Mouse (Mus musculus) liver, embryonic 12.5 days (tissue): ENCODE data around the gene Cass4. TPM values are rescaled to one million over a fixed set of nuclear protein-coding genes. Genes with fewer than 3 reads are reported as not detected.
A peak's percentile ranks its signal among the peaks of the same experiment; 100 is the strongest.

Experiments
- ATAC-seq: fragments of 200-750 bp; cut with Nextera tagmentation; 2 replicates; pipeline ENCODE4 v1.8.0; 2017; ENCODE audit warnings: moderate number of reproducible peaks, mild to moderate bottlenecking, moderate library complexity
- H3K27ac ChIP-seq: fragments of 300-500 bp; sonication (generic); 2 replicates; pipeline ENCODE4 v1.5.1; 2016; ENCODE audit warnings: mild to moderate bottlenecking
- H3K27me3 ChIP-seq: fragments of 300-500 bp; sonication (generic); replicated peaks from 2 replicates; pipeline ENCODE4 v1.6.1; 2016; ENCODE audit warnings: mild to moderate bottlenecking, moderate library complexity
- H3K36me3 ChIP-seq: fragments of 300-500 bp; sonication (generic); 2 replicates; pipeline ENCODE4 v1.6.1; 2016; ENCODE audit warnings: mild to moderate bottlenecking, moderate library complexity
- H3K4me1 ChIP-seq: fragments of 300-500 bp; sonication (generic); 2 replicates; pipeline ENCODE4 v1.6.1; 2016
- H3K4me2 ChIP-seq: fragments of 300-500 bp; sonication (generic); 2 replicates; pipeline ENCODE4 v1.6.1; 2016; ENCODE audit warnings: mild to moderate bottlenecking, moderate library complexity
- H3K4me3 ChIP-seq: fragments of 300-500 bp; sonication (generic); 2 replicates; pipeline ENCODE4 v1.5.1; 2016; ENCODE audit warnings: mild to moderate bottlenecking, moderate library complexity
- H3K9ac ChIP-seq: fragments of 300-500 bp; sonication (generic); 2 replicates; pipeline ENCODE4 v1.6.1; 2016; ENCODE audit warnings: mild to moderate bottlenecking, moderate library complexity
- H3K9me3 ChIP-seq: fragments of 300-500 bp; sonication (generic); replicated peaks from 2 replicates; pipeline ENCODE4 v1.6.1; 2016; ENCODE audit warnings: mild to moderate bottlenecking, moderate library complexity
- WGBS: fragments of 180-500 bp; shearing (Covaris S2); methylation state at CpG from one replicate; pipeline ENCODE4 v1.1.7; 2016; ENCODE audit not compliant: insufficient replicate concordance; 5-methylcytosine and 5-hydroxymethylcytosine counted together
- polyA plus RNA-seq: library from polyadenylated mRNA; unstranded; fragments of >200 nt; fragmentation: Nextera tagmentation; extraction: Ambion mirVana; gene quantifications from 2 replicates; pipeline ENCODE4 v1.2.1, GENCODE M21; 2016

Gene Cass4
- 1.1 and 1.4 TPM in 2 replicates for polyA plus RNA-seq

DNA sequence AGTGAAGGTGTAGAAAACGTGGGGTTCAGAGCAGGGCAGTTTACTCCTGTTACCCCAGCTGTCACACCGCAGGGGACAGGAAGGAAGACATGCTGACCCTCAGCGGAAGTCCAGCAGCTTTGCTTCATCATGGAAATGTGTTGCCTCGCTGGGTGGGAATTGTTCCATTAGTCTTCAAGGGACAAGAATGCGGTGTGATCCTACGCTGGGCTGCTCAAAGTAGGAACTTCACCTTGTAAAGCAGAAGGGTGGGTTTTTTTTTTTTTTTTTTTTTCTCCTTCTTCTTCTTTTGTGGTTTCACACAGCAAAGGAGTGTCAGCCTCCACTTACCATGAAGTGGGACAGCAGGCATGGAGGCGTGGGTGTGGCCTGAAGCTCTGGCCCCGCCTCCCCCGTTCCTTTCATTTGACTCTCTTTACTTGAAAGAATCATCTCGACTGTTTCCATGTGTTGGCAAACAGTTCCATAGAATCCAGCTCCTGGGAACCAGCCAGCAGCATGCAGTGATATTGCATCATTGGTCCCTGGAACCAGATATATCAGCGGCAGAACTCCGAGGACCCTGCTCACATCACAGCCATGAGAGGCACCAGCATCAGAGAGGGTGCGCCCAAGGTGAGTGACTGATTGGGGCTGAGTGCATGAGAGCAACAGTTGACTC is at the start of gene Cass4:
TSS of gene Cass4 (plus strand) at position 404 of the 661 bp plus-strand sequence.
- H3K9ac ChIP-seq, result peak within 1 kb of the TSS; percentile 48; the same call in 1 of the 2 replicates
- ATAC-seq, result peak; percentile 63
- H3K4me2 ChIP-seq, result peak within 1 kb of the TSS; percentile 68
- H3K4me3 ChIP-seq, result peak within 1 kb of the TSS; percentile 52
- peaks cover 29% of the 10 kb centered on the region for H3K4me1 ChIP-seq
- no peak within 1 kb of the TSS for H3K27ac ChIP-seq
- H3K9me3 ChIP-seq, result no peaks in the 10 kb centered on the region
- H3K27me3 ChIP-seq, result no peaks in the 10 kb centered on the region; the same call in 1 of the 2 replicates
- 8% methylated on average over 13 of the region's 13 CpGs for WGBS
- H3K36me3 ChIP-seq, result no peaks in the 10 kb centered on the region

DNA sequence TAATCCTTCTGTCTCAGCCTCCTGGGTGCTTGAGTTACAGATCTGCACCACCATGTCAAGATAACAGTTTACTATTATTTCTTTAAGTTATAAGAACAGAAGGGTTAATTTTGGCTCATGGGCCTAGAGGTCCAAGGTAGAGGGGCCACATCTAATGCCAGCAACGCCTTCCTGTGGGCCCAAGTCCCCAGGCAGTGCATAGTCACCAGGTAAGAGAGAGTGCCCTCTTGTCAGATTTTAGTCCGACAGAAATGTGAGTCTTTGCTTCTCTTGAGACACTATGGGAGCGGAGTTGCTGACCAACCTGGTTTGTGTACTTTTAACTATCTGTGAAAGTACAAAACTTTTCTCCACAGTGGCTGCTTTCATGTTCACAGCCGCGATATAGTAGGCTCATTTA is 48.9 kb upstream of the Cass4 start:
- H3K9me3 ChIP-seq, result no peaks in the 10 kb centered on the region
- H3K4me1 ChIP-seq, result peaks cover 48% of the 10 kb centered on the region
- peaks cover 8% of the 10 kb centered on the region; the same call in 1 of the 2 replicates for H3K27me3 ChIP-seq
- peak overlapping the region; percentile 67 for H3K4me2 ChIP-seq
- whole genome bisulfite sequencing, result 36% methylated on average over 5 of the region's 5 CpGs
- ATAC-seq, result no peak
- H3K36me3 ChIP-seq, result peaks cover 18% of the 10 kb centered on the region
- peak overlapping the region; percentile 98 for H3K4me3 ChIP-seq
- H3K27ac ChIP-seq, result peak overlapping the region; percentile 75
- H3K9ac ChIP-seq, result peak overlapping the region; percentile 51; the same call in 1 of the 2 replicates

DNA sequence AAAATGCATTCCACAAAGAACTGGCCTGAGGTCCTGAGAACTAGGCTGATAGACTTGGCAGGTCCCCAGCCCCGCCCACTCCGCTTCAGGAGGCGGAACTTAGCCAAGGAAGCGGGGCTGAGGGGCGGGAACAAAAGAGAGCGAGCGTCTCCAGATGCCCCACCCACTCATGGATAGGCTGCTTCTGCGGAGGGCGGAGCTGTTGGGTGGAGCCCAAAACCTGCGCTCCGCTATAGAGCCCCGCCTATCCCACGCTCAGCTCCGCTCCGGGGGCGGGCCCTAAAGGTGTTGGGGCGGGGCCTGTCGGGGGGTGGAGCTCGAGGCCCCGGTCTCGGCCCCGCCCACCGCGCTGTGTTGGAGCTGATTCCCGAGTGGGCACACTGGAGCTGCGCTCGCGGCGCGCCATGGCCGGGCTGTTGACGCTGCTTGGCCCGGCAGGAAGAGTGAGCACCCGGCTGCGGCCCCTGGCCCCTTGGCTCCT is 48.3 kb upstream of the Cass4 start, which contains the start of gene Fam210b:
TSS of gene Fam210b (plus strand) at position 308 of the 481 bp plus-strand sequence.
- peaks cover 24% of the 10 kb centered on the region for H3K36me3 ChIP-seq
- under 1% methylated on average over 35 of the region's 35 CpGs for WGBS
- peak; percentile 77 for ATAC-seq
- peak within 1 kb of the TSS; percentile 75 for H3K4me2 ChIP-seq
- peak within 1 kb of the TSS; percentile 99 for H3K9ac ChIP-seq
- peak within 1 kb of the TSS; percentile 98 for H3K4me3 ChIP-seq
- H3K9me3 ChIP-seq, result no peaks in the 10 kb centered on the region
- H3K27ac ChIP-seq, result peak within 1 kb of the TSS; percentile 97
- peaks cover 8% of the 10 kb centered on the region; the same call in 1 of the 2 replicates for H3K27me3 ChIP-seq
- H3K4me1 ChIP-seq, result peaks cover 54% of the 10 kb centered on the region

- Histone ChIP-seq H3K9me3 (no peaks in the 10 kb centered on the region), H3K4me2 (peak overlapping the region; percentile 75), H3K9ac (peak overlapping the region; percentile 99), H3K4me1 (peaks cover 64% of the 10 kb centered on the region), H3K27me3 (peaks cover 4% of the 10 kb centered on the region; the same call in 1 of the 2 replicates), H3K36me3 (peaks cover 34% of the 10 kb centered on the region), H3K4me3 (peak overlapping the region; percentile 98), H3K27ac (peak overlapping the region; percentile 97)
- 7% methylated on average over 31 of the region's 31 CpGs for WGBS
- no peak for ATAC-seq
These were observed 47.3 kb upstream of the Cass4 start for GRCm38 (mm10) chr2:172346034-172346929.

- 40% methylated on average over 8 of the region's 8 CpGs for WGBS
- ATAC-seq, result peak; percentile 75
- peak overlapping the region; percentile 98 for H3K4me3 ChIP-seq
- no peaks in the 10 kb centered on the region for H3K9me3 ChIP-seq
- H3K9ac ChIP-seq, result peak overlapping the region; percentile 99
- peak overlapping the region; percentile 97 for H3K27ac ChIP-seq
- H3K4me1 ChIP-seq, result peaks cover 72% of the 10 kb centered on the region
- H3K4me2 ChIP-seq, result peak overlapping the region; percentile 75
- H3K36me3 ChIP-seq, result peaks cover 42% of the 10 kb centered on the region
- peaks cover 4% of the 10 kb centered on the region; the same call in 1 of the 2 replicates for H3K27me3 ChIP-seq
These were observed 46.5 kb upstream of the Cass4 start for GRCm38 (mm10) chr2:172346933-172347611.

GRCm38 (mm10) chr2:172348297-172348950 is 45.2 kb upstream of the Cass4 start:
- peak overlapping the region; percentile 99 for H3K9ac ChIP-seq
- H3K4me3 ChIP-seq, result peak overlapping the region; percentile 98
- peak; percentile 77 for ATAC-seq
- no peaks in the 10 kb centered on the region for H3K27me3 ChIP-seq
- H3K4me1 ChIP-seq, result peaks cover 80% of the 10 kb centered on the region
- H3K4me2 ChIP-seq, result peak overlapping the region; percentile 75
- WGBS, result 8% methylated on average over 3 of the region's 3 CpGs
- H3K36me3 ChIP-seq, result peaks cover 56% of the 10 kb centered on the region
- H3K27ac ChIP-seq, result peak overlapping the region; percentile 97
- no peaks in the 10 kb centered on the region for H3K9me3 ChIP-seq

DNA sequence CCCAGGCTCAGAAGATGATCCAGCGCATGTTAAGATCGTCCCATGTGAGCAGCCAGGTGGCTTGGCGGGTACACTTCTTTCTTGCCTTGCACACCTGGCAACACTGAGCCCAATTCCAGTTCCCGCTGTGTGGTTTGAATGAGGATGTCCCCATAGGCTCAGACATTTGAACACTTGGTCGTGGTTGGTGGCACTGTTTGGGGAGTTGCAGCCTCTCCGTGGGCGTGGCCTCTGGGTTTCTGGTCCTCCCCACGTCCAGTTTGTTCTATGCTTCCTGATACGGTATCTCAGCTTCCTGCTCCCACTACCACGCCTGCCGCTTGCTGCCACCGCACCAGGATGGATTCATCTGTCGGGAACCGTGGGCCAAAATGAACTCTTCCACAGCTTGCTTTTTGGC is 43.8 kb upstream of the Cass4 start:
- no peaks in the 10 kb centered on the region for H3K27me3 ChIP-seq
- H3K36me3 ChIP-seq, result peaks cover 69% of the 10 kb centered on the region
- peak overlapping the region; percentile 98 for H3K4me3 ChIP-seq
- H3K4me2 ChIP-seq, result peak overlapping the region; percentile 75
- H3K9me3 ChIP-seq, result no peaks in the 10 kb centered on the region
- 56% methylated on average over 14 of the region's 14 CpGs for WGBS
- H3K4me1 ChIP-seq, result peaks cover 69% of the 10 kb centered on the region
- H3K9ac ChIP-seq, result peak overlapping the region; percentile 99
- ATAC-seq, result no peak
- peak overlapping the region; percentile 97 for H3K27ac ChIP-seq

DNA sequence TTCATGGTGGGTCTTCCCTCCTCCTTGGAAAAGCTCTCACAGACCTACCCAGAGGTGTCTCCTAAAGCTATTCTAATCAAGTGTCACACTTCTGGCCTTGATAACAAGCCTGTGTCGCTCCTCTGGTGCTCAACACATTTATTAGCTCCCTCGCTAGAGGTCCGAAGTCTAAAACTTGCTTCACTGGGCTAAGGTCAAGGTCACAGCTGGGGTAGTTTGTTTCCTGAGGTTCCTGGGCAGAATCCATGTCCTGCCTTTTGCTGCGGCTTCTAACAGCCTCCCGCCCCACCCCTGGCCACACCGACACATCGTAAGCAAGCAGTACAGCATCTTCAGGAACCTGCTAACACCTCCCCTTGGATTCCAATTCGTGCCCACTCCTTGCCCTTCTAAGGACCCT is 42.8 kb upstream of the Cass4 start:
- WGBS, result 59% methylated on average over 8 of the region's 8 CpGs
- Histone ChIP-seq H3K27me3 (no peaks in the 10 kb centered on the region), H3K4me2 (peak overlapping the region; percentile 75), H3K9ac (peak overlapping the region; percentile 33), H3K36me3 (peaks cover 79% of the 10 kb centered on the region), H3K4me3 (peak overlapping the region; percentile 98), H3K27ac (peak overlapping the region; percentile 97), H3K4me1 (peaks cover 66% of the 10 kb centered on the region), H3K9me3 (no peaks in the 10 kb centered on the region)
- no peak for ATAC-seq

GRCm38 (mm10) chr2:172353218-172353617 is 40.4 kb upstream of the Cass4 start:
- 87% methylated on average over 9 of the region's 9 CpGs for WGBS
- Histone ChIP-seq H3K4me1 (peaks cover 47% of the 10 kb centered on the region), H3K27ac (no peak overlapping the region), H3K4me3 (no peak overlapping the region), H3K9ac (no peak overlapping the region), H3K9me3 (no peaks in the 10 kb centered on the region), H3K4me2 (no peak overlapping the region), H3K27me3 (no peaks in the 10 kb centered on the region), H3K36me3 (peaks cover 98% of the 10 kb centered on the region)
- no peak for ATAC-seq

GRCm38 (mm10) chr2:172354761-172355160 is 38.8 kb upstream of the Cass4 start:
- Histone ChIP-seq H3K4me3 (no peak overlapping the region), H3K36me3 (peaks cover 100% of the 10 kb centered on the region), H3K4me1 (peaks cover 32% of the 10 kb centered on the region), H3K27me3 (no peaks in the 10 kb centered on the region), H3K9ac (no peak overlapping the region), H3K27ac (peak overlapping the region; percentile 57), H3K4me2 (no peak overlapping the region), H3K9me3 (no peaks in the 10 kb centered on the region)
- ATAC-seq, result no peak
- WGBS, result 84% methylated on average over 9 of the region's 9 CpGs

- H3K36me3 ChIP-seq, result peaks cover 100% of the 10 kb centered on the region
- ATAC-seq, result 0 out of 2 replicates have a peak, but pooled peaks have one; percentile 12
- 84% methylated on average over 5 of the region's 5 CpGs for WGBS
- H3K9me3 ChIP-seq, result no peaks in the 10 kb centered on the region
- peak overlapping the region; percentile 43 for H3K27ac ChIP-seq
- H3K27me3 ChIP-seq, result no peaks in the 10 kb centered on the region
- H3K4me1 ChIP-seq, result peaks cover 21% of the 10 kb centered on the region
- H3K4me2 ChIP-seq, result no peak overlapping the region
- no peak overlapping the region for H3K9ac ChIP-seq
- H3K4me3 ChIP-seq, result no peak overlapping the region
These were observed 37.8 kb upstream of the Cass4 start for GRCm38 (mm10) chr2:172355833-172356232.
